Mouse (Mus musculus) heart, adult 2 months (tissue): ENCODE data around the gene Ccdc141.

Experiments
- CTCF ChIP-seq: fragments of 200-600 bp; IDR thresholded peaks from 2 replicates; pipeline ENCODE4 v1.8.1; 2022; ENCODE audit warnings: antibody characterized with exemption, mild to moderate bottlenecking, moderate library complexity
- EP300 ChIP-seq: fragments of 200-500 bp; IDR thresholded peaks from 2 replicates; pipeline ENCODE4 v1.6.1; 2011; ENCODE audit warnings: low read depth, low read length, control low read depth; ENCODE audit not compliant: insufficient read depth

GRCm38 (mm10) chr2:77133407-77133806 lies 37.0 kb downstream of the Ccdc141 start:
- TF ChIP-seq CTCF (no peak), EP300 (no peak)
